Mouse (Mus musculus): ENCODE results near the gene Cep95. TPM values are rescaled to one million over a fixed set of nuclear protein-coding genes. Genes with fewer than 3 reads are reported as not detected.
A peak's percentile ranks its signal among the peaks of the same experiment; 100 is the strongest.
"Not testable (repeated sequence)": the region's sequence is repeated elsewhere in the genome, so short reads cannot be mapped to it uniquely, and the experiment has no call there.

Cep95 gene
- 8.6 and 10.0 TPM in 2 replicates for polyA plus RNA-seq (2015; fragmentation: Nextera tagmentation; extraction: Ambion mirVana)

DNA sequence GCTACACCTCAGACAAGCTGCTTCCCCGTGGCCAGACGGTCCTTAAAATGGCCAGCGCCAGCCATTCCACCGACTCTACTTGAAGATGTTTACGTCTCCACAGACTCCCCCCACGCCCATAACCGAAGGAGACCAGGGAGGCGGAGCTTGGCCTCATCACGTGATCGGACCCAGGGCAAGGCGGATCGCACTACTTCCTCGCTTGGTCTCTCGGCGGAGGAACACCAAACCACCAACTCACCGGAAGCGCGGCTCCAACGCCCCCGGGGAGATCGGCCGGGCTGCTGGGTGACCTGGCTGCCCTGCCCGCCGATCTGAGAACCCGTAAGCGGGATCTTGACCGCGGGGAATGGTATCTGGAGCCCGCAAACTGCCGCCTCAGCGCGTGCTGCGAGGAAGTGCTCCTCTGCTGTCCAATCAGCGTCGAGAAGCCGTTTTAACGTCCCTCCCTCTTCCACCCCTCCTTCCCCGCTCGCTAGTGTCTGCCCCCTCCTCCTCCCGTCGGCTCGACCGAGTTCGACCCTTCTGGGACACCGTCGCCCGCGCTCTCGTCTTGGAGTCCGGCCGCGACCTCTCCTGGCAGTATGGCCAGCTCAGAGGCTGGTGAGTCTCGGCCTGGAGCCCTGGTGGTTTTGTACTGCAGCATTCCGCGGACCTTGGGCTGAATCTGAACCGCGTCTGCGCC lies at the start of gene Cep95, which contains the start of gene Ddx5:
Gene Cep95, plus strand, starts transcription at position 478 of the 685 bp plus-strand sequence.
Gene Ddx5, minus strand, starts transcription at position 411 of the 685 bp plus-strand sequence.
- Histone ChIP-seq H3K4me1 (ENCODE audit: control insufficient read depth, low read depth, low read length) (peaks cover 11% of the 10 kb centered on the region), H3K4me2 (ENCODE audit: low read depth, low read length) (peak within 1 kb of the TSS; percentile 75), H3K9ac (ENCODE audit: low read depth, low read length) (peak within 1 kb of the TSS; percentile 98), H3K9me3 (replicated peaks; ENCODE audit: control insufficient read depth, low read length) (no peaks in the 10 kb centered on the region), H3K4me3 (ENCODE audit: low read depth, low read length) (peak within 1 kb of the TSS; percentile 97), H3K36me3 (ENCODE audit: control insufficient read depth, insufficient read depth) (peaks cover 40% of the 10 kb centered on the region), H3K27ac (ENCODE audit: low read length) (peak within 1 kb of the TSS; percentile 99), H3K27me3 (ENCODE audit: control insufficient read depth, insufficient read depth, low read depth, low read length) (no peaks in the 10 kb centered on the region)
- under 1% methylated on average over 58 of the region's 58 CpGs for WGBS (ENCODE audit: insufficient replicate concordance)
- ATAC-seq (ENCODE audit: low read depth): peak; percentile 88

DNA sequence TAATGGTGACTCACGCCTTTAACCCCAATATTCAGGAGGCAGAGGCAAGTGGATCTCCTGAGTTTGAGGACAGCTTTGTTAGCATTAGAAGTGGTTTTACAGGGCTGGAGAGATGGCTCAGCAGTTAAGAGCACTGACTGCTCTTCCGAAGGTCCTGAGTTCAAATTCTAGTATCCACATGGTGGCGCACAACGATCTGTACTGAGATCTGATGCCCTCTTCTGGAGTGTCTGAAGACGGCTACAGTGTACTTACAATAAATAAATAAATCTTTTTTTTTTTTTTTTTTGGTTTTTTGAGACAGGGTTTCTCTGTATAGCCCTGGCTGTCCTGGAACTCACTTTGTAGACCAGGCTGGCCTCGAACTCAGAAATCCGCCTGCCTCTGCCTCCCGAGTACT lies 48.3 kb upstream of the Cep95 start:
- not testable (repeated sequence) for H3K27ac ChIP-seq (ENCODE audit: low read length); H3K4me2 ChIP-seq (ENCODE audit: low read depth, low read length); H3K4me1 ChIP-seq (ENCODE audit: control insufficient read depth, low read depth, low read length); H3K27me3 ChIP-seq (ENCODE audit: control insufficient read depth, insufficient read depth, low read depth, low read length); H3K4me3 ChIP-seq (ENCODE audit: low read depth, low read length); ATAC-seq (ENCODE audit: low read depth); H3K36me3 ChIP-seq (ENCODE audit: control insufficient read depth, insufficient read depth); H3K9me3 ChIP-seq (replicated peaks; ENCODE audit: control insufficient read depth, low read length); H3K9ac ChIP-seq (ENCODE audit: low read depth, low read length)
- 70% methylated on average over 5 of the region's 8 CpGs for WGBS (ENCODE audit: insufficient replicate concordance)

DNA sequence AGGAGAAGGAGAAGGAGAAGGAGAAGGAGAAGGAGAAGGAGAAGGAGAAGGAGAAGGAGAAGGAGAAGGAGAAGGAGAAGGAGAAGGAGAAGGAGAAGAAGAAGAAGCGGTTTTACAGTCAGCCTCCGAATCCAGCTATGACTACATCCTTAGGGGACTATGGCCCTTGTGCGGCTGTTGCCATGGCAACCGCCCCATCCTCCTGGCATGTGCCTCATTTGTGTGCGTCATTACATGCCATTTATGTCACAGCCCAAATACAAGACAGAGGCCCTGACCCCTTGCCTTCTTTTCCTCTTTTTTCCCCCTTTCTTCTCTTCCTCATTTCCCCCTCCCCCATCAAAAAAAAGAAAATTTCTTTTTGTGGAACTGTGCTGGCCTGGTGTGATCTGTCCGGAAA lies 47.8 kb upstream of the Cep95 start:
- Histone ChIP-seq H3K9ac (ENCODE audit: low read depth, low read length) (no peak overlapping the region), H3K36me3 (ENCODE audit: control insufficient read depth, insufficient read depth) (no peaks in the 10 kb centered on the region), H3K27ac (ENCODE audit: low read length) (no peak overlapping the region), H3K9me3 (replicated peaks; ENCODE audit: control insufficient read depth, low read length) (no peaks in the 10 kb centered on the region), H3K27me3 (ENCODE audit: control insufficient read depth, insufficient read depth, low read depth, low read length) (no peaks in the 10 kb centered on the region), H3K4me1 (ENCODE audit: control insufficient read depth, low read depth, low read length) (no peaks in the 10 kb centered on the region), H3K4me2 (ENCODE audit: low read depth, low read length) (no peak overlapping the region), H3K4me3 (ENCODE audit: low read depth, low read length) (no peak overlapping the region)
- 48% methylated on average over 6 of the region's 6 CpGs for WGBS (ENCODE audit: insufficient replicate concordance)
- ATAC-seq (ENCODE audit: low read depth): no peak

DNA sequence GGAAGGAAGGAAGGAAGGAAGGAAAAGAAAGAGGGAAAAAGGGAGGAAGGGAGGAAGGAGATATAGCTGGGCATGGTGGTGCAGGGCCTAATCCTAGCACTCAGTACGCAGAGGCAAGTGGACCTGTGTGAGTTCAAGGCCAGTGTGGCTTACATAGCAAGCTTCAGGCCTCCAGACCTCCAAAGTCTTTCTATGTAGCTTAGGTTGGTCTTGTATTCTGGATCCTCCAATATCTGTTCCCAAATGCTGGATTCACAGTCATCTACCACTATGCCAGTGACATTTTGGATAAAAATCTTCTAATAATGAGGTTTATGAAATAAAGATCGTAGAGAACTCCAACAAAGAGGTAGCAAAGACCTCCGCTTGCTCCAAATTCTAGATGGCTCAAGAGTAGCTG lies 47.2 kb upstream of the Cep95 start:
- no peaks in the 10 kb centered on the region for H3K36me3 ChIP-seq (ENCODE audit: control insufficient read depth, insufficient read depth)
- H3K27ac ChIP-seq (ENCODE audit: low read length): no peak overlapping the region
- no peak overlapping the region for H3K4me2 ChIP-seq (ENCODE audit: low read depth, low read length)
- no peak for ATAC-seq (ENCODE audit: low read depth)
- no peaks in the 10 kb centered on the region for H3K9me3 ChIP-seq (replicated peaks; ENCODE audit: control insufficient read depth, low read length)
- no peak overlapping the region for H3K4me3 ChIP-seq (ENCODE audit: low read depth, low read length)
- WGBS (ENCODE audit: insufficient replicate concordance): 68% methylated on average over 3 of the region's 3 CpGs
- no peaks in the 10 kb centered on the region for H3K27me3 ChIP-seq (ENCODE audit: control insufficient read depth, insufficient read depth, low read depth, low read length)
- no peak overlapping the region for H3K9ac ChIP-seq (ENCODE audit: low read depth, low read length)
- H3K4me1 ChIP-seq (ENCODE audit: control insufficient read depth, low read depth, low read length): no peaks in the 10 kb centered on the region

DNA sequence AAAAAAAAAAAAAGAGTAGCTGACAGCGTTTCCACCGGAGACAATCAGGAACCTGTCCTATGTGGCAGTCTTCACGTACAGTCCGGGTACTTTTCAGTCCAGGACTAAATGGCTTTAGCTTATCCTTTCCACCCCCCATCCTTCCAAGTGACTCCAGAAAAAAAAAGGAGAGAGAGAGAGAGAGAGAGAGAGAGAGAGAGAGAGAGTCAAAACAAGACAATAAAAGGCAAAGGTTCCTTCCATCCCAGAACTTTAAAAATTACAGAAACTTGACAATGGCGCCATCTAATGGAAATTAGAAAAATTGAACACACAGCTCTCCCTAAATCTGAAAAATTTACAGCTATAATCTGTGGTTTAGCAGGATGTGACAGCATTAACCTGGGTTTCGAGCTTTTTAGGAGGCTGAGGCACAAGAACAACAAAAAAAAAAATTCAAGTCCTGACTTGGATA lies 46.6 kb upstream of the Cep95 start:
- Histone ChIP-seq H3K9me3 (replicated peaks; ENCODE audit: control insufficient read depth, low read length) (no peaks in the 10 kb centered on the region), H3K9ac (ENCODE audit: low read depth, low read length) (no peak overlapping the region), H3K36me3 (ENCODE audit: control insufficient read depth, insufficient read depth) (no peaks in the 10 kb centered on the region), H3K27ac (ENCODE audit: low read length) (no peak overlapping the region), H3K4me2 (ENCODE audit: low read depth, low read length) (no peak overlapping the region), H3K4me3 (ENCODE audit: low read depth, low read length) (no peak overlapping the region), H3K27me3 (ENCODE audit: control insufficient read depth, insufficient read depth, low read depth, low read length) (no peaks in the 10 kb centered on the region), H3K4me1 (ENCODE audit: control insufficient read depth, low read depth, low read length) (no peaks in the 10 kb centered on the region)
- ATAC-seq (ENCODE audit: low read depth): no peak
- WGBS (ENCODE audit: insufficient replicate concordance): 35% methylated on average over 6 of the region's 6 CpGs

DNA sequence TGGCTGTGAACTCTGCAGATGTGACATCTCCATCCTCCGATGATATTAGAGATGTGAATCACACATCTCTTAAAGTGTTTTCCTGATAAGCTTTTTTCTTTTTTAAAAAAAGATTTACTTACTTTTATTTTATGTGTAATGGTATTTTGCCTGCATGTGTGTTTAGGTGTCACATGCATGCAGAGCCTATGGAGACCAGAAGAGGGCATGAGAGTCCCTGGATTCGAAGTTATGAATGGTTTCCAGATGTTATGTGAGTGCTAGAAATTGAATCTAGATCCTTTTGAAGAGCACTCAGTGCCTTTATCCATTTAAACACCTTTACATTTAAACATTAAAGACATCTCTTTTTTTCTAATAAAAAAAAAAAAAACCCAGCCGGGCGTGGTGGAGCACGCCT lies 44.1 kb upstream of the Cep95 start:
- Histone ChIP-seq H3K9ac (ENCODE audit: low read depth, low read length) (no peak overlapping the region), H3K36me3 (ENCODE audit: control insufficient read depth, insufficient read depth) (no peaks in the 10 kb centered on the region), H3K27ac (ENCODE audit: low read length) (no peak overlapping the region), H3K4me3 (ENCODE audit: low read depth, low read length) (no peak overlapping the region), H3K4me2 (ENCODE audit: low read depth, low read length) (no peak overlapping the region), H3K4me1 (ENCODE audit: control insufficient read depth, low read depth, low read length) (no peaks in the 10 kb centered on the region; the same call in 1 of the 2 replicates), H3K27me3 (ENCODE audit: control insufficient read depth, insufficient read depth, low read depth, low read length) (no peaks in the 10 kb centered on the region), H3K9me3 (replicated peaks; ENCODE audit: control insufficient read depth, low read length) (no peaks in the 10 kb centered on the region)
- WGBS (ENCODE audit: insufficient replicate concordance): 73% methylated on average over 5 of the region's 5 CpGs
- no peak for ATAC-seq (ENCODE audit: low read depth)

DNA sequence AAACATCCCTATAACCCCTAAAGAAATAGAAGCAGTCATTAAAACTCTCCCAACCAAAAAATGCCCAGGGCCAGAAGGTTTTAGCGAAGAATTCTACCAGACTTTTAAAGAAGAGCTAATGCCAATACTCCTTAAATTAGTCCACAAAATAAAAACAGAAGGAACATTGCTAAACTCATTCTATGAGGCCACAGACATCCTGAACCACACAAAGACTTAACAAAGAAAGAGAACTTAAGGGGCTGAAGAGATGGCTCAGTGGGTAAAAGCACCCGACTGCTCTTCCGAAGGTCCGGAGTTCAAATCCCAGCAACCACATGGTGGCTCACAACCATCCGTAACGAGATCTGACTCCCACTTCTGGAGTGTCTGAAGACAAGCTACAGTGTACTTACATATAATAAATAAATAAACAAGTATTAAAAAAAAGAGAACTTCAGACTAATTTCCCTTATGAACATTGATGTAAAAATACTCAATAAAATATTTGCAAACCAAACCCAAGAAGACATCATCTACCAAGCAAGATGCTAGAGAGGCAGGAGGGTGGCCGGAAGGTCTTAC lies 39.4 kb upstream of the Cep95 start:
- H3K27ac ChIP-seq (ENCODE audit: low read length); H3K4me2 ChIP-seq (ENCODE audit: low read depth, low read length); H3K36me3 ChIP-seq (ENCODE audit: control insufficient read depth, insufficient read depth); ATAC-seq (ENCODE audit: low read depth); H3K9ac ChIP-seq (ENCODE audit: low read depth, low read length); H3K4me3 ChIP-seq (ENCODE audit: low read depth, low read length); H3K4me1 ChIP-seq (ENCODE audit: control insufficient read depth, low read depth, low read length); H3K27me3 ChIP-seq (ENCODE audit: control insufficient read depth, insufficient read depth, low read depth, low read length); H3K9me3 ChIP-seq (replicated peaks; ENCODE audit: control insufficient read depth, low read length): not testable (repeated sequence)
- 70% methylated on average over 7 of the region's 7 CpGs for WGBS (ENCODE audit: insufficient replicate concordance)

DNA sequence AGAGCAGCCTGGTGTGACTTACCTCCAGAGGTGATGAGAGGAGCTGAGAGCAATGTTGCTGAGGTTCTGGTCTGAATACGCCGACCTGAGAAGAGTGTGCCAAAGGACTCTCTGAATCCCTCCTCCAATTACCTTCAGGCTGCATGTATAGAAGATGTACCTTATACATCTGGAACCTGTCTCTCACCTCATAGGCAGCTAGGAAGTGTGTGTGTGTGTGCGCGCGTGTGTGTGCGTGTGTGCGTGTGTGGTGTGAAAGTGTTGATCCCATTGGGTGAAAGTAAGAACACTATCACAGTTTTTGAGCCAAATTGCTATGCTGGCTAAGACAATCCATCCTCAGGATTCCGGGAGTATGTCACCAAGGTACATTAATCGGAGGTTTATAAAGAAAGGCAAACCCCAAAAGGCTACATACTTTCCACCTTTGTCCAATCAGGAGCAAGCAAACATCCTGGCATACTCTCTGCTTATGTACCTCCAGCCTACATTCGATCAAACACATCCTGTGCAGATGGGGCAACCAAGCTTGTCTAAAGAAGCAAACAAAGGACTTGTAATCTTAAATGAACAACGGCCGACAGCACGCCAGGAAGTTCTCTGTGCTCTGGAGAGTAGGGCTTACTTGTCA lies 38.8 kb upstream of the Cep95 start, which contains the start of gene Pecam1:
Gene Pecam1, minus strand, starts transcription at position 508 of the 631 bp plus-strand sequence.
- H3K9me3 ChIP-seq (replicated peaks; ENCODE audit: control insufficient read depth, low read length): no peaks in the 10 kb centered on the region
- 42% methylated on average over 13 of the region's 13 CpGs for WGBS (ENCODE audit: insufficient replicate concordance)
- H3K27me3 ChIP-seq (ENCODE audit: control insufficient read depth, insufficient read depth, low read depth, low read length): peaks cover 2% of the 10 kb centered on the region; the same call in 1 of the 2 replicates
- peak within 1 kb of the TSS; percentile 27; the same call in 1 of the 2 replicates for H3K4me2 ChIP-seq (ENCODE audit: low read depth, low read length)
- H3K4me1 ChIP-seq (ENCODE audit: control insufficient read depth, low read depth, low read length): no peaks in the 10 kb centered on the region; the same call in 1 of the 2 replicates
- peak within 1 kb of the TSS; percentile 39 for H3K27ac ChIP-seq (ENCODE audit: low read length)
- ATAC-seq (ENCODE audit: low read depth): no peak
- no peaks in the 10 kb centered on the region; the same call in 1 of the 2 replicates for H3K36me3 ChIP-seq (ENCODE audit: control insufficient read depth, insufficient read depth)
- no peak within 1 kb of the TSS for H3K9ac ChIP-seq (ENCODE audit: low read depth, low read length)
- H3K4me3 ChIP-seq (ENCODE audit: low read depth, low read length): peak within 1 kb of the TSS; percentile 21

All from liver, embryonic 16.5 days (tissue).